Mouse (Mus musculus): ENCODE data around the gene Arvcf.

DNA sequence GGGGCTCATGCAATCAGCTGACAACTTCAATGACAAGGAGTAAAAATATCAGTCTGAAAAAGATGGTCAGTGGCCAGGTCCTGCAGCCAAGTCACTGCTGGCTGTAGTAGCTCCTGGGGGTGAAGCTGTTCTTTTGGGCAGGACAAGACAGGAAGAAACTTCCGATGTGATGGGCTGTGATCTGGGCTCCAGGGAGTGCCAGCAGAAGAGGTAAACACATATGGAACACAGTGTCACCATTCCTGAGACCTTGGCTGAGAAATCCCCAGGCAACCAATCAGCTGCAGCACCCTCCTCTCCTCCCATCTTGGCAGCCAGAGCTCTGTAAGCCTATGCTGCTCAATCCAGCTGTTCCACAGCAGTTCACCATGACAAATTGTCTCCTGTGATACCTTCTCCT lies 8.1 kb upstream of the Arvcf start:
- TF ChIP-seq CTCF (IDR thresholded peaks at IDR 0.05; ENCODE audit: low read depth, low read length) (no peak), POLR2A (IDR thresholded peaks at IDR 0.05; ENCODE audit: borderline replicate concordance, low read depth, low read length) (no peak)
